Mouse (Mus musculus) liver, embryonic 16.5 days (tissue): ENCODE measurements around the gene Gsto2. TPM values are rescaled to one million over a fixed set of nuclear protein-coding genes. Genes with fewer than 3 reads are reported as not detected.

Source experiments
- ATAC-seq: fragments of 200-750 bp; cut with Nextera tagmentation; 2 replicates; pipeline ENCODE4 v1.8.0; 2017; ENCODE audit warnings: low read depth, mild to moderate bottlenecking, moderate number of reproducible peaks, moderate library complexity
- H3K27ac ChIP-seq: fragments of 300-500 bp; sonication (generic); 2 replicates; pipeline ENCODE4 v1.5.1; 2014; ENCODE audit warnings: mild to moderate bottlenecking, low read length
- H3K27me3 ChIP-seq: fragments of 300-500 bp; sonication (generic); 2 replicates; pipeline ENCODE4 v1.6.1; 2014; ENCODE audit warnings: low read depth, low read length, mixed read lengths; ENCODE audit not compliant: control insufficient read depth, insufficient read depth
- H3K36me3 ChIP-seq: fragments of 300-500 bp; sonication (generic); 2 replicates; pipeline ENCODE4 v1.6.1; 2014; ENCODE audit warnings: mild to moderate bottlenecking; ENCODE audit not compliant: control insufficient read depth, insufficient read depth
- H3K4me1 ChIP-seq: fragments of 300-500 bp; sonication (generic); 2 replicates; pipeline ENCODE4 v1.6.1; 2014; ENCODE audit warnings: low read depth, low read length, mixed read lengths; ENCODE audit not compliant: control insufficient read depth
- H3K4me2 ChIP-seq: fragments of 300-500 bp; sonication (generic); 2 replicates; pipeline ENCODE4 v1.6.1; 2014; ENCODE audit warnings: low read depth, low read length, mixed read lengths
- H3K4me3 ChIP-seq: fragments of 300-500 bp; sonication (generic); 2 replicates; pipeline ENCODE4 v1.5.1; 2014; ENCODE audit warnings: low read depth, mild to moderate bottlenecking, low read length
- H3K9ac ChIP-seq: fragments of 300-500 bp; sonication (generic); 2 replicates; pipeline ENCODE4 v1.6.1; 2014; ENCODE audit warnings: low read depth, low read length
- H3K9me3 ChIP-seq: fragments of 300-500 bp; sonication (generic); replicated peaks from 2 replicates; pipeline ENCODE4 v1.6.1; 2016; ENCODE audit warnings: low read length; ENCODE audit not compliant: control insufficient read depth
- WGBS: fragments of 180-500 bp; shearing (Covaris S2); extraction: QIAGEN DNeasy Blood & Tissue Kit; methylation state at CpG from one replicate; pipeline ENCODE4 v1.1.7; 2014; ENCODE audit not compliant: insufficient replicate concordance; 5-methylcytosine and 5-hydroxymethylcytosine counted together
- polyA plus RNA-seq: library from polyadenylated mRNA; unstranded; fragments of >200 nt; fragmentation: Nextera tagmentation; extraction: Ambion mirVana; gene quantifications from 2 replicates; pipeline ENCODE4 v1.2.1, GENCODE M21; 2015

The Gsto2 gene
- polyA plus RNA-seq, 1 experiment from 2014 or later = 0.07 TPM

- H3K4me2 ChIP-seq = no peak overlapping the region
- H3K4me3 ChIP-seq = no peak overlapping the region
- no peaks in the 10 kb centered on the region for H3K4me1 ChIP-seq
- no peaks in the 10 kb centered on the region for H3K27me3 ChIP-seq
- no peaks in the 10 kb centered on the region for H3K36me3 ChIP-seq
- WGBS = 53% methylated on average over 13 of the region's 13 CpGs
- H3K27ac ChIP-seq = no peak overlapping the region
- no peak overlapping the region for H3K9ac ChIP-seq
- ATAC-seq = no peak
- no peaks in the 10 kb centered on the region for H3K9me3 ChIP-seq
Measured at GRCm38 (mm10) chr19:47884296-47885085, 19.2 kb downstream of the Gsto2 start.

DNA sequence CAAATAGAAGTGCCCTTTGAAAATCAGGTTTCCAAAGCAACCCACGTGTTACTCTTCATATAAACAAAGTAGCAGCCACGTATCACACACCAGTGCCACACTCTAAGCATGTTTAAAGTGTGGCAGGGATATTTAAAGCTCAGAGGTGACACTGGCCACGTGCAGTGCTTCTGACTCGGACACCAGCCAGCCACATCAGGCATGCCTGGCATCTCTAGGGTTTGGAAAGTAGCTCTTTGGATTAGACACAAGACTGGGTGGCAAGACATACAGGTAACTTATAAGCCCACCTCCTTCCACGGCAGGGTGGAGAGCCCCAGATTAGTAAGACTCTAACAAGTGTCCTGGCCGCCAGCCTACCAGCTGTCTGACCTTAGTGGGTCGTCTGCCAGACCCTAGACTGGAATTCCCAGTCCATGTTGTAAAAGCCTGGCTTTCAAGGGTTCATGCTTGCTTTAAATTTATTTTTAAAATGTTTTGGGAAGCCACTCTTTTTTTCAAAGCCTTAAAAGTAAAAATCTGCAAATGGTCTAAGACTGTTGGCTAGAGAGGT is 19.9 kb downstream of the Gsto2 start:
- no peak for ATAC-seq
- no peak overlapping the region for H3K4me3 ChIP-seq
- no peak overlapping the region for H3K9ac ChIP-seq
- no peaks in the 10 kb centered on the region for H3K9me3 ChIP-seq
- no peak overlapping the region for H3K27ac ChIP-seq
- no peaks in the 10 kb centered on the region for H3K27me3 ChIP-seq
- 51% methylated on average over 7 of the region's 7 CpGs for WGBS
- H3K4me1 ChIP-seq = no peaks in the 10 kb centered on the region
- no peaks in the 10 kb centered on the region for H3K36me3 ChIP-seq
- H3K4me2 ChIP-seq = no peak overlapping the region

DNA sequence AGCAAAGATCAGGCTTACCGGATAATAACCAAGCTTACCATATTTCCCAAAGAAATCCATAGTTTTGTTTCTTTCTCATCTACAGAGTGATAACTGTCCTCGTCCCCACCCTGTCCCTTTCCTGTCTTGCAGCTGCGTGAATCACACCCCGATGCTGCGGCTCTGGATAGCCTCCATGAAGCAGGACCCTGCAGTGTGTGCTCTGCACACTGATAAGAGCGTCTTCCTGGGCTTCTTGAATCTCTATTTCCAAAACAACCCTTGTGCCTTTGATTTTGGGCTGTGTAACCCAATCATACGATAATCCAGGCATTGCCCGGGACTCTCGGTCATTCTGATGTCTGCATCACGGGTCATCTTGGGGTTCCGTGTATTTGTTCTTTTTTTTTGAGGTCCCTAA is 20.6 kb downstream of the Gsto2 start:
- Histone ChIP-seq H3K4me3 (no peak overlapping the region), H3K9ac (no peak overlapping the region), H3K27me3 (no peaks in the 10 kb centered on the region), H3K36me3 (no peaks in the 10 kb centered on the region), H3K4me1 (no peaks in the 10 kb centered on the region; the same call in 1 of the 2 replicates), H3K9me3 (no peaks in the 10 kb centered on the region), H3K4me2 (no peak overlapping the region), H3K27ac (no peak overlapping the region)
- 46% methylated on average over 11 of the region's 11 CpGs for WGBS
- ATAC-seq = no peak

DNA sequence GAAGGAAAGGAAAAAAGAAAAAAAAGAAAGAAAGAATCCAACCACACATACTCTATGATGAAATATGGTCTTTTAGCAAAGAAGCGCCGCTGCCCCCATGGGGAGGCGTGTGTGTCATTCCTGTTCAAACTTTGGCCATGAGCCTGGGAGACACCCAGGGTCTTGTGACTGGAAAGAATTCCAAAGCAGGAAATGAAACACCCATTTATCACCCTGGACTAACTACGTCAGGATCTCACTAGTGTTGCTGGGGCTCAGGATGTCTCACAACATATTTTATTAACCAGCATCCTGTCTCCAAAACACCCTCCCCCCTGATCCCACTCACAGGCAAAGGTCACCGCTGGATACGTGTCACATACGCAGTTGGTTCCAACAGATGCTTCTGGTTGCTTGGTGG is 21.3 kb downstream of the Gsto2 start:
- peak; percentile 43 for ATAC-seq
- Histone ChIP-seq H3K4me2 (no peak overlapping the region), H3K9me3 (no peaks in the 10 kb centered on the region), H3K4me3 (no peak overlapping the region), H3K27me3 (no peaks in the 10 kb centered on the region), H3K4me1 (no peaks in the 10 kb centered on the region; the same call in 1 of the 2 replicates), H3K9ac (no peak overlapping the region), H3K36me3 (no peaks in the 10 kb centered on the region), H3K27ac (no peak overlapping the region)
- WGBS = 65% methylated on average over 7 of the region's 7 CpGs

DNA sequence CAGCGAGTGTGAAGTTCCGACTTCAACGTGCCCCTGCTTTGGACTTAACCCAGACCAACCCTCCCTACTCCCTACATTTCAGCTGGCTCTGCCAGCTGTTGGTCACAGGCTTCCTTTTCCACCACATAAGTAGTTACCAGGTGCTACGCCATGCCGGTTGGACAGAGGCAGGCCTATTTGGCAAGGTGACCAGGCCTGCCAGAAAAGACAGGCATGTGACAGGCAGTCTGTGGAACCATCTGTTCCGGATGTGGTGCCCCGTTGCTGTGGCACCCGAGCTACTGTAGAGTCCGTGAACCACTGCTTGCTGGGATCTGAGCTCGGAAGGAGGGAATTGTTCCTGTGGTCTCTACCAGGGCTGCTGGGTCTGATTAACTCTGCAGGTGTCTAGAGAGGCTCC is 22.1 kb downstream of the Gsto2 start:
- no peak overlapping the region for H3K27ac ChIP-seq
- H3K9me3 ChIP-seq = no peaks in the 10 kb centered on the region
- WGBS = 72% methylated on average over 10 of the region's 10 CpGs
- no peak for ATAC-seq
- no peaks in the 10 kb centered on the region; the same call in 1 of the 2 replicates for H3K4me1 ChIP-seq
- H3K4me2 ChIP-seq = no peak overlapping the region
- H3K4me3 ChIP-seq = no peak overlapping the region
- H3K27me3 ChIP-seq = no peaks in the 10 kb centered on the region
- H3K9ac ChIP-seq = no peak overlapping the region
- H3K36me3 ChIP-seq = no peaks in the 10 kb centered on the region

- Histone ChIP-seq H3K4me1 (no peaks in the 10 kb centered on the region; the same call in 1 of the 2 replicates), H3K4me2 (no peak overlapping the region), H3K27me3 (no peaks in the 10 kb centered on the region), H3K9ac (no peak overlapping the region), H3K27ac (no peak overlapping the region), H3K9me3 (no peaks in the 10 kb centered on the region), H3K4me3 (no peak overlapping the region), H3K36me3 (no peaks in the 10 kb centered on the region)
- 77% methylated on average over 8 of the region's 8 CpGs for WGBS
- no peak for ATAC-seq
Measured at GRCm38 (mm10) chr19:47888037-47888436, 22.7 kb downstream of the Gsto2 start.

DNA sequence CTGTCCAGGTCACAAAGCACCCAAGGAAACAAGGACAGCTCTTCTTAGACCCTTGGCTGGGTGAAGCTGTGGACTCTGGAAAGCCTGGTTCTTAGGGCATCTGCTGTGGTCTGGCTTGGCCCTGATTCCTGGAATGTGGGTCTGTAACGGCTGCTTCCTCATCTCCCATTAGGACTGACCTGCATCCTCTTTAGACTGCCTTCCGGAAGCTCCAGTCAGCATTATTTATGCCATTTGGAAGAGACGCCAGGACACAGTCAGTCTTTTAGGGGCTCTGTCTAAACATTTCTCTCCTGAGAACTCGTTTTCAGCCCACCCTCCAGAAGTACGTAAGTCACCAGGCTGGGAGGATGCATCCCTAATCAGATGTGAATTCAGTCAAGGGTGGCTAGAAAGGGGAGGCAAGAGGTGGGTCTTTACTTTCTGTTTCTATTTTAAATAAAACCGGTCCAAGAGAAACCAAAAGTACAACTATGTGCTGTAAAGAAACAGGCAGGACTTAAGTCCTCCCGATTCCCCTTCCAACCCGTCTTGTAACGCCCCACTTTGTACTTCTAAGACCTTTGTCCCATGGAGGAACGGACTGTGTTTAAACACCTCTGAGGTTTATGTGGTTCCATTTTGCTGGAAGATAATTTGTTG is 25.3 kb downstream of the Gsto2 start:
- H3K9ac ChIP-seq = no peak overlapping the region
- no peak for ATAC-seq

DNA sequence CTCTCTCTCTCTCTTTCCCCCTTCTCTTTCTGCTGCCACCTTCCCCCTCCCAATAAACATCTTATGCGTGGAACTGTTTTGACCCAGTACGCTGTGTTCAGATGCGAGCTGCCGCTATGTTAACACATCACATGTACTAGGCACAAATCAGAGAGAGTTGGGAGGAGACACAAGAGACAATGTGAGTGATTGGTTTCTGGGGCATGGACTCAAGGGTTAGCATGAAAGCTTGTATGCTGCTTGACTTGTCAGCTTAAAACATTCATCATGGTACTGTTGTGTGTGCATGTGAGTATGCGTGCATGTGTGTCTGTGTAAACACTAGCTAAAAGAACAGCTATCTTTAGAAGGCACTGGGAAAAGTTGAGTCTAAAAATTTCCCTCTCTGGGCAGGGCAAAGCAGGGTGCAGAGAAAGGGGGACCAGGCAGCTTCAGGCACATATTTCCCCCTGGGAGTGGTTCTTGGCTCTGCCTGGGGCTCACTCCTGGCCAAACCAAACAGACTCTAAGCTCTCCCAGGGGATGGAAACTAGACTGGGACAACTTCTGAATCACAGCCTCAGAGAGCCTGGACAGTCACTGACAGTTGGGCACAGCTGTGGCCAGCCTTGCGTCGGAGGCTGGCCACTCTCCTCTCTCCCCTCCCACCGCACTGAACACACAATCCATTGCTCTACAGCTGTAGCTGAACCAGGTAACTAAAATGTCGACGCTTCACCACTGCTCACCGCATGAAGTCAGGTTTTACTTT is 26.4 kb downstream of the Gsto2 start:
- H3K27me3 ChIP-seq = no peaks in the 10 kb centered on the region
- 76% methylated on average over 11 of the region's 11 CpGs for WGBS
- H3K9ac ChIP-seq = no peak overlapping the region
- H3K4me3 ChIP-seq = no peak overlapping the region
- H3K36me3 ChIP-seq = peaks cover 3% of the 10 kb centered on the region; the same call in 1 of the 2 replicates
- ATAC-seq = no peak
- no peak overlapping the region for H3K27ac ChIP-seq
- no peaks in the 10 kb centered on the region for H3K9me3 ChIP-seq
- H3K4me2 ChIP-seq = no peak overlapping the region
- H3K4me1 ChIP-seq = no peaks in the 10 kb centered on the region; the same call in 1 of the 2 replicates

More for the DNA sequence above, 25.3 kb downstream of the Gsto2 start:
- Histone ChIP-seq H3K27ac (no peak overlapping the region), H3K27me3 (no peaks in the 10 kb centered on the region), H3K4me2 (no peak overlapping the region; the same call in 1 of the 2 replicates), H3K4me3 (0 out of 2 replicates have a peak overlapping the region, but pooled peaks have one; percentile 11), H3K4me1 (no peaks in the 10 kb centered on the region; the same call in 1 of the 2 replicates), H3K36me3 (peaks cover 1% of the 10 kb centered on the region; the same call in 1 of the 2 replicates), H3K9me3 (no peaks in the 10 kb centered on the region)
- 33% methylated on average over 10 of the region's 10 CpGs for WGBS
